Mouse (Mus musculus) gastrocnemius, postnatal 14 days (tissue): ENCODE measurements around the gene Slc7a11. TPM values are rescaled to one million over a fixed set of nuclear protein-coding genes. Genes with fewer than 3 reads are reported as not detected.
"Not testable (repeated sequence)": the region's sequence is repeated elsewhere in the genome, so short reads cannot be mapped to it uniquely, and the experiment has no call there.

Experiments used
- DNase-seq: peaks from one replicate; pipeline ENCODE4 v3.0.0; 2021; ENCODE audit warnings: mixed read lengths
- intact Hi-C: fragments of 180-260 bp; cut with DNase I; formaldehyde crosslinking; loops from one replicate; pipeline ENCODE4 v1.15.1; 2025; ENCODE audit warnings: low total_unique reads
- long read RNA-seq, 2 experiments: library from polyadenylated mRNA; stranded (forward); transcript quantifications; one replicate each; pipeline ENCODE4 v2.0.0; 2021
- total RNA-seq, 2 experiments: library from RNA; stranded (reverse); gene quantifications; 2 replicates each; pipeline ENCODE4 v1.2.3; 2021

Gene Slc7a11
- under 1 TPM; 0.27 to 0.41 TPM for total RNA-seq
- long read RNA-seq, experiment 1 = 0 reads
- long read RNA-seq, experiment 2 = 0 reads

DNA sequence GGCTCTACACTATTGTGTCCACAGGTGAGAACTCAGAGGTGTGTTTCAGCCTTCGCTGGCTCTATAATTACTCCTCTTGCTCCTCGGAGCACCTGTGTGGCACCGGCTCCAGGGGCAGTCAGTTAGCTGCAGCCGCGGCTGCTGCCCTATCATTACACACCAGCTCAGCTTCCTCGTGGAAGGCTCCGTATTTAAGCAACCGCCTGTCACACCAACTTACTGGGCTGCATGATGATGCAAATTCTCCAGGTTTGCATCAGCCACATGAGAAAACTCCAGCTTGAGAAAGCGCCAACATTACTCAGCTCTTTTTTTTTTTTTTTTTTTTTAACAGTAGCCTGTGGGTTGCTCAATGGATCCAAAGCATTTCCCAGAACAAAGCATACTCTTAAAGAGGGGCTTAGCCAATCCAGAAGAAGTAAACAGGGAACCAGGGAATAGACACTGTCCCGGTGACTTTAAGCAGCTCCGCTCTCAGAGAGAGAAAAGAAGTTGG is at the start of gene Slc7a11:
Gene Slc7a11 (minus strand): TSS at position 194 of the 496 bp plus-strand sequence.
- DNase-seq = peak; percentile 3

DNA sequence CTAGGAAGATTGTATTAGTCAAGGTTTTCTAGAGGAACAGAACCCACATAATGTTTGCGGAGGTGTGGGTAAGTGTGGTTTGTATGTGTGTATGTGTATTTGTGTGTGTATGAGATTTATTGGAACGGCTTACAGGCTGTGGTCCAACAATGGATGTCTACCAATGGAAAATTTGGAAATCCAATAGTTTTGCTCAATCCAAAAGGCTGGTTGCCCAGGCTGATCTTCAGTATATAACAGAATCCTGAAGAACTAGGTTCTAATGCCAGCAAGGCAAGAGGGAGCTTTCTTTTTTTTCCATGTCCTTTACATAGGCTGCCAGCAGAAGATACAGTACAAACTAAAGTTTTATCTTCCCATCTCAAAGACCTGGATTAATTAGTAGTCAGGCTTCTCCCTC is 48.3 kb upstream of the Slc7a11 start:
- intact Hi-C loops = no loop called here
- no peak for DNase-seq

More for the DNA sequence above, at the start of gene Slc7a11:
- intact Hi-C loops = no loop called here

DNA sequence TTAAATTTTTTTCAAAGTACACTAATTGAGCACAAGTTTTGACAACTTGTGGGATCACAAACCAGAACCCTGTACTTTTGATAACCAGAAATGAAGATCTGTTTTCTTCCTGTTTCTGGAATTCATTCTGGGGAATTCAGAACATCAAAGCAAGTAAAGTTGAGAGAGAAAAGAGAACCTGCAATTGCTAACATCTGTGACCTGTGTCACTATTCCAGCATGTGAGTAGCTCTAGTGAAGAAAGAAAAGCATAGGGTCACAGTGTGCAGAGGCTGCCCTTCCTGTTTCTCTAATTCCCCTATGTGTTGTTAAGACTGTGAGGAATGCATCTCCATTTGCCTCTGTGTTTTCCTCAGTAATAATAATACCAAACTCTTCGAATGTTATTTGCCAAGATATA is 40.7 kb upstream of the Slc7a11 start:
- intact Hi-C loops = no loop called here

DNA sequence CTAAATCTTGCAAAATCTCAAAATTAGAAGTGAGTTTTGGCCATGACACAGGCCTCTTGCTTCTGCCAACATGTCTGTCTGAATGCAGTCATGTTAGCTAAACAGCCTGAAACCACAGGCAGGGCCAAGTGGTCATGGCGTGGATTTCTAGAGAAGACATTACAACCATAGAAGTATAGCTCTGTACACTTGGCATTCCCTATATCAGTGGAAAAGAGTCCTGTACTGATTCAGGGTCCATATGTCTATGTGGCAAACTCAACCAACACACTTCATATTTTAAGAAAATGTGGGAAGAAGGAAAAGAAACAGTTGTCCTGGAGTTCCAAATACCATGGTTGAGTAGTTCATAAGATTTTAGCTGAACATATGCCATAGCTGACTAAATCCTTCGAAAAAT is 18.8 kb upstream of the Slc7a11 start:
- DNase-seq = no peak
- intact Hi-C loops = no loop called here

More for the DNA sequence above, 40.7 kb upstream of the Slc7a11 start:
- no peak for DNase-seq

DNA sequence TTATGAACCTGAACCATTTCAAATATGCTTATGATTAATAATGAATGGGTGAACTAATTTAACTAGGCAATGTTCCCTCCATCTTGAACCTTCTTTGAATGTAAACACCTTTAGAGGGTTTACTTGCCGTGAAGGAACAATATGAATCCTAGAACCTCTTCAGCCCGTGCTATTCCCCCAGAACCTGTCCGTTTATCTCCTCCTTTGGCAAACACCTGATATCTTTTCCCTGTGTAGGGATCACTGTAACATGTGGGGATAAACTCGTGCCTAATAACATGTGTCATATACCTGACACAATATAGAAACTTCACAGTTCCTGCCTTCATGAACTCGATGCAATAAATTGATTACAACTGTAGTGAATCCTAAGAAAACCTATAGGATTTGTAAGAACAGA is 13.7 kb upstream of the Slc7a11 start:
- DNase-seq = no peak

DNA sequence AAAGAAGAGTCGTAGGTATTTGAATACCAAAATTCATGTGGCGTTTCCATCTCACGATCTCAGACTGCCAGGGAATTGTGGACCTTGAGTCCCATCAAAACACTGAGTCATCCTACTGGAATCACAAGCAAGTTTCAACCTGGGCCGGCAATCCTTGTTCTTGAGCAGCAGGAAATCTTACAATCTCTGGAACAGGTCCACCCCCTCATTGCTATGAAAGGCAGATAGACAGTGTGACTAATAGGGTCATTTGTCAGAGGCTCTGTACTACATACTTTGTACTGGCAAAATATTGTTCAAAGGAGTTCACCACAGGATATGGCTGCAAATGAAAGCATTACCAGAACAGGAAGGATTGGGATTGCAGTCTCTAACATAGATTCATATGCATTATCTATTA is 13.2 kb upstream of the Slc7a11 start:
- intact Hi-C loops = no loop called here
- no peak for DNase-seq

More for the DNA sequence above, 13.7 kb upstream of the Slc7a11 start:
- intact Hi-C loops = no loop called here

DNA sequence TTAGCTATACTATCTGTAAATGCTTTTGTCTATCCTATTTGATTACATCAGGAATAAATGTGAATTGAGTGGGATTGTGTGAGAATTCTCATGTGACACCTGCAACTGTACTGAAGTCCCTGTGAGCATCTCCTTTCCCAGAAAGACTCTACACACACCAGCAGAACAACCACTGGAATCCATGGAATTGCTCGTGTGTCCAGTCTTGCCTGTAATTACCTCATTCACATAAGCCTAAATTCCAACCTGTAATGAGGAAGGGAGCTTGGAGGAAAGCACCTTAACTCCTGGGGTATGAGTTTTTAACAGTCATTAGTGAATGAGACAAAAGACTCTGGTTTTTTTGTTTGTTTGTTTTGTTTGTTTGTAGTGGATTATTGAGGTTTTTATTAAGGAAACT is 12.6 kb upstream of the Slc7a11 start:
- intact Hi-C loops = no loop called here

DNA sequence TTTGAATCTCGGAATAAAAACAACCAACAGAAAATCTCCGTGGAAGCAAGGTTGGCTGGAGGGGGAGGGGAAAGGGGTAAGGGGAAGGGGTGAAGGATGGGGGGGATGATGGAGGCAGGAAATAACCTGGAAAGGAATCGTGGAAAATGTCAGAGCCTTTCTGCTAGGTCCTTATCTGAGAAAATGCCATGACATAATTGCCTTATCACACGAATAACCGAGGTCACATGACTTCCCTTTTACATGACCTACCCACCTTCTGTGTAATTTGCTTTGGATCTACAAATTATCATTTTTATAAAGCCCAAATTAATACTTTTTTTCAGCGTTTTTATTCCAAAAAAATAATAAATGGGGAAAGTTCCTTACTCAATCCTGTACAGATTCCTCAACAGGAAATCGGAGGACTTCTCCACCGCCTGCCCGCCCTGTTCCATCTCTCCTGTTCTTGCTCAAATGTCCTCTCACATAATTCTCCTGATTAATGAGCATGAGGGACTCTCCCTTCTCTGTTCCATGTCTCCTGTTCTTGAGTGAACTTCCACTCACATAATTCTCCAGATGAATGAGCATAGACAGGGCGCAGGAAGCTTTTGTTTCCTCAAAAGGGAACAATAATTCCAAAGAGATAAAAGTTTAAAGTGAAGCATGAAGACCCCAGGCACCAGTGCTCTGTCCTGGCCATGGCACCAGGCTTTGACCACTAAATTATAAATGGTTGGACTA is 1.8 kb upstream of the Slc7a11 start:
- no peak for DNase-seq
- intact Hi-C loops = no loop called here

More for the DNA sequence above, 12.6 kb upstream of the Slc7a11 start:
- DNase-seq = no peak

DNA sequence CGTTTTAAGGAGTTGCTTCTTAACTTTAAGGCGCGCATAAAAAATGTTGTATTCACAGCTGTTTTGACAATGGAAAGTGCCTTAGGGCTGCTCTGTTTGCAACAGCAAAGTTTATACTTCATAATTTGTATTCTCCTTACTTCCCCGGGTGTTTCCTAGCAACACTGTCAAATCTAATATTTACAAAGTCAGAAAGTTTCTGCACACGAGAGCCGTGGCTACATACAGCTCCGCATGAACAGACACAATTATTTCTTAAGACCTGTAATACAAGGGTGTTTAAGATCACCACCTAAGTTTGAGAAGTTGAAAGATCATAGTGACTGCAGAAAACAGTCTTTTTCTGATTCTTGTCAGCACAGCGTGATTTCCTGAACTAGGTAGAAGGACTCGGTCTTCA is 528 bp upstream of the Slc7a11 start:
- intact Hi-C loops = no loop called here

DNA sequence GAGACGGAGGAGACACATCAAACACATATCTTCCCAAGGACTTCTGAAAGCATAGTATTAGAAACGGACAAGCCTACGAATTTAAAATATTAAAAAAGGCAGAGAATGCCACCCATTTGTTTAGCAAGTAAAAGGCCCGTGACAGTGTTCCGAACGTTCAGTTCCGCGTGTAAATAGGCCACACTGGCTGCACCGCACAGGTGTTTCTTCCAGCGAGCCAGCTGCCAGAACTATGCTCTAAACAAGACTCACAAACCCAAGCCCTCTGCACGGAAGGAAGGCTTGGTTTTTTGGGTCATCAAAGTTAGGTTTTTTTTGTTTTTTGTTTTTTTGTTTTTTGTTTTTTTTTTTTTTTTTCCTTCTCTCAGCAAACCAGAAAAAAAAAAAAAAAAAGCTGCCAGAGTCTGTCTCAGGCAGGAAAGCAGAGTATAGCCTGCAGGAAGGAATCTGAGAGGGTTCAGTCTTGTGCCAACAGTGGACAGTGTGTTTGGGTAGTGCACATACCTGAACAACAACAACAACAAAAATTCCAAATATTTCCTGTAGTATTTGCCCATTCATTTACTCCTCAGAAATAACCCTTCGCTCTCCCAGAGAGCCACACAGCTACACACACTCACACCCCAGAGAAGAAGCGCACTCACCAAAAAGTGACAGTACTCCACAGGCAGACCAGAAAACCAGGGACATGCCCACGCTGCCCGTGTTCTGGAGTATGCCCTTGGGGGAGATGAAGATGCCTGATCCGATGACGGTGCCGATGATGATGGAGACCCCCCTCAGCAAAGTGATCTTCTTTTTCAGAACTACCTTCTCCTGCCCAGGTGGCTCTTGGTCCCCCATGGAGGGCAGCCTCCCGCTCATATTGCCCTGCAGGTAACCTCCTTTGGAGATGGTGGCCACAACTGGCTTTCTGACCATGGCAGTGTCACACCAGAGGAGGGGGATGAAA is 797 bp downstream of the Slc7a11 start:
- intact Hi-C loops = no loop called here
- no peak for DNase-seq

More for the DNA sequence above, 528 bp upstream of the Slc7a11 start:
- no peak for DNase-seq

DNA sequence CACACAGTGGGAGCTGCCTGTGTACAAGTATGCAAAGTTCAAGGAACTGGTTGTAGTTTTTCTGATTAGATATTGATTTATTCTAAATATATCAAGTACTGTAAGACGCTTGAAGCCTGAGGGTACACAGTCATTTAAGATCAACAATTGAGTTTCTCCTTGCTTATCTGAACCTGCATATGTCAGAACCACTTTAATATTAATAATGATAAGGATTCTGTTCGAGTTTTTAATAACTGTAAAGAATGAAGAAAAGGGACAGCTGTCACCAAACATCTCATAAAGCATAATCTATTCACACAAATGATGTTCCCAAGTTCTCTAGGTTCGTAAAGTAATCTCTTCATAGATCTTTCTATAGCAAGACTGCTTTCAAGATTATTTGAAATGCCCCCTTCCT is 2.1 kb downstream of the Slc7a11 start:
- no peak for DNase-seq
- intact Hi-C loops = no loop called here

DNA sequence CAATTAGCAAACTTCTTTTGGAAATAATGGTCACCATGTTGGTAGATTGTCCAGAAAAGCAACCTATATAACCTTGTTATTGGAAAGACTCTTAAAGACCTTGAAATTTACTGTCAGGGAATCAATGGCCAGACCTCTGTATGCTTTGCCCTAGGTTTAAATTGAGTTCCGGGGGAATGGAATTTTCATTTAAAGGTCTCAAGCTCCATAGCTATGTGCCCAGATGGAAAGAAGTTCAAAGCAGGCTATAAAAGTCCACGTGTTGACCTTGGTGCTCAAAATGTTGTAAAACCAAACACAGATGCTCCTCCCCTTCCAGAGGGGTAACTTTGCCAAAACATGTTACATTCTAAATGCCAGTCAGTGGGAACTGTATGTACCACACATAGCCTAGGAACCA is 3.0 kb downstream of the Slc7a11 start:
- DNase-seq = no peak
- intact Hi-C loops = no loop called here

DNA sequence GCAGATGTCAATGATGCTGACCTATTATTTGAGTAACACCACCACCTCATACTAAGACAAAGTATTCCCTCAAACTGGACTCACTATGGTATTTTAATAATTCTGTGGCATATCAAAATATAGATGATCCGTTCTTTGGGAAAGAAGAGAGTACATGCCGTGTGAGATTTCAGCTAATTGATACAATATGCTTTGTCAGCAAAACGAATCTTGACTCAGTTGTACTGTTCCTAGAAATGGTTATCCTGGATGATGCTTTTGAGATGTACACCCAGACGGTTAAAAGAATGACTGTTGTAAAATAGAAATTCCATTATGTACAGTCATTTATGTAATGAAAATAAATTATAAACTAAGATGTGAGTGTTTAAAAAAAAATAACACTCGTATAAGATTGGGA is 4.0 kb downstream of the Slc7a11 start:
- intact Hi-C loops = no loop called here
- DNase-seq = no peak

DNA sequence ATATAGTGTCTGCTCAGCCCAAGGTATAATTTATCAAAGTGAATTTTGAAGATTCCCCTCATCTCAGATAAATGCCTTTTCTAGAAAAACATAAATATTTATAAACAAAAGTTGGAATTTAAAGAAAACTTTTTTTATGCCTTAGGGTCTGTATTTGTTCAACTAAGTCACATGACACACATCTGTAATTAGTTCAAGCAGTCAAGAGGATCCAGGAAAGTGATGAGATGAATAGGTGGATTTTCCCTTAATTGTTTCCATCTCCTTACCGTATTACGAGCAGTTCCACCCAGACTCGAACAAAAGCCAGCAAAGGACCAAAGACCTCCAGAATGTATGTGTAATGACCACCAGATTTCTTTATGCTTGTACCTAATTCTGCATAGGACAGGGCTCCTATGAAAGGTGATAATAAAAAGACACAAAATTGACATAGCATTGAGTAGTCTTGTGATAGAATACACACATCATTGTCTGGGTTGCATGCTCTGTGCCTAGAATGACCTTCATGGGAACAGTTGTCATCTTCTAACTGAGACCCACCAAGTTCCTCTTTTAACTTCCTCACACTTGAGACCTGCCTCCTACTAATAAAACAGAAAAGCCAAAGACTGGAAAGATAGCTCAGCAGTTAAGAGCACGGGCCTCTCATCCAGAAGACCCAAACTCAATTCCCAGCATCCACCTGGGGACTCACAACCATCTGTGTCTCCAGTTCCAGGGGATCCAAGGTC is 4.7 kb downstream of the Slc7a11 start:
- no peak for DNase-seq
- intact Hi-C loops = no loop called here

DNA sequence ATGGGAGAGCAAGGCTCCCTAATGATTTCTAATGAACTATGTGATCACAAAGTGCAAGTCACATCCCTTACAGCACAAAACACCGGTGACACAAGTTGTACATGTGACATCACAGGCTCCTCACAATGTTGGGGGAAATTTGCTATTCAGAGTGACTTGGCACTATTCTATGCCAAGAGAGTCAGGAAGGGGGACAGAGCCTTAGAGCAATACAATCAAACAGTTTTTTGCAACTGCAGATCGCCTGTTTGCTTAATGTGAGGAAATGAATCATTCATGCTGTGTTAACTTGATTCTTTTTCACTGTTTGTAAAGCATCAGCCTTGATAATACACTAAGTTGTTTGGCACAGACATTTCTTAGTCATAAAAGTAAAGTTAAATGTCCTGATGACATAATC is 5.3 kb downstream of the Slc7a11 start:
- DNase-seq, intact Hi-C loops: not testable (repeated sequence)

DNA sequence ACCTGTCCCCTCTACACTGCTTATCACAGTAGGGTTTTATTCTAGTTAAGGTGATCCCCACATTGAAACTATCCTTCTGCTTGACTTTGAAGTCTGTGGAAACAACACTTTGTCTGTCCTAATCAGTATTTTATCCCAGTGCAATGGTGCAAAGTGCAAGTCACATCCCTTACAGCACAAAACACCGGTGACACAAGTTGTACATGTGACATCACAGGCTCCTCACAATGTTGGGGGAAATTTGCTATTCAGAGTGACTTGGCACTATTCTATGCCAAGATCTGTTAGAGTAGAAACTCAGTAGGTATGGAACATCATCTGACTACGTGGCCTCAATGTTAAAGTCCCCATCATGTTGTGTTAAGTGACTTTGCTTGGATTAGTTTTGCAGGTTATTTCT is 7.0 kb downstream of the Slc7a11 start:
- intact Hi-C loops, DNase-seq: not testable (repeated sequence)

DNA sequence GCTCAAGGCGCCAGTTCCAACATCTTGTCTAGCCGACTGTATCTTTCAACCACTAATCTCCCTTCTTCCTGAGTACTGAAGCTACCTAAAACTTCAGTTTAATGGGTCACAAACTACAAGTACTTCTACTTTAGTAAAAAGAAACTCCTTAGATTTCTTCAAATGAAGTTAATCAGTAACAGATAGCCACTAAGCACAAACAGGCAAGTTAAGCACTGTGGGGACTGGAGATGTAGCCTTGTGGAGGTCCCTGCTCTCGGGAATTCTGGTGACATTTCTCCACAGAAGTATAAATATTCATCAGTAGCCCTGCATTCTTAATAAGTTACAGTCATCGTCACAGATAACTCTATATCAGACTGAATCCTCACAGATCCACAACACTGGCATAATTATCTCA is 9.6 kb downstream of the Slc7a11 start:
- intact Hi-C loops = no loop called here
- no peak for DNase-seq

DNA sequence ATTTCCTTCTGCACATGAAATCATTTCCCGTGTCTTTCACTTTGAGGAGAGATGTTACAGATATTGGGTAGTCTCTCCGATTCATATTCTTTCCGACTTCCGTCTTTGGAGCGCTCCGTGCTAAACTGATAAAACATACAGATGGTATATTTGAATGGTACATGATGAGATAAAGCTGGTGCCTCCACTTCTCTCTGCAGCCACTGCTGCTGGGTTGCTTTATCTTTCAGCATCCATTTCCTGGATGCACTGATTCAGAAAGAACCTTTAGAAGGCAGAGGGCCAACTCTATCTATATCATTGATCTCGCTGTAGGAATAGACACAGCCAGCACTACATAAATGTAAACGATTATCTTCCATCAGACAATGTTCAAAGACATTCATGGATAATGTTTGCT is 12.6 kb downstream of the Slc7a11 start:
- DNase-seq = no peak
- intact Hi-C loops = no loop called here

DNA sequence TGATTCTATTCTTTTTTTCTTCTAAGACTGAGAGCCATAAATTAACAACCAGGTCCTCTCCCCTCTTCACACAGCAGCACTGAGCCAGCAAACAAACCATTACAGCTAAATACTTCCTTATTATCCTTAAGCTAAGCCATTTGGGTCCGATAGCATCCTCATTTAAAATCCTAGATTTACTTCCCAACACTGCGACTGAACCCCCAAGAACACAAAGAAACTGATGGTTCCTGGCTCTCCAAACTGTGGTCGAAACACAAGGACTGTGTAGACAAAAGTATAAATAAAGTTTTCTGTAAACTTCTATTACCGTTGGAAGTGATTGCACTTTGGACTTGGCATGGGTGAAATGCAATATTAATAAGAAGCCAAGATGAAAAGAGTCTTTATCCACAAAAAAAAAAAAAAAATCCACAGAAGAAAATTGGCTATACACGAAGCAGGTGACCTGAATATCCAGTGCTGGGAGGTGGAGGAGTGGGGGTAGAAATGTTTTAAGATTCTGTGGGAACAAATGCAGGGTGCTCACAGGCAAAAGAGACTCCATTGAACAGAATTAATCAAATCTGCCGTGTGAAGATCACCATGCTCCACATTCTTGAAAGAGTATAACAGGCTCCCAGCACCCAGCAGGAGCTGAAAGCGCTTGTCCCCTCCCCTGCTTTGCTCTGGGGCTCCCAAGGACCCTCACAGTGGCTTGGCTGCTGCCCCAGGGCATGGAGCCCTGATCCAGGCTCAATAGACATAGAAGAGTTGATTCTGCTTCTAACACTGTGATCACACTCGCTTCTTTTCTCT is 21.7 kb downstream of the Slc7a11 start:
- intact Hi-C loops = no loop called here
- DNase-seq = no peak
